Mouse (Mus musculus): Measurements from ENCODE around the gene Aqp3.
A peak's percentile ranks its signal among the peaks of the same experiment; 100 is the strongest.

- peak; percentile 74 for TF ChIP-seq EP300 (IDR thresholded peaks at IDR 0.05; ENCODE audit: low read depth)
- no peak for TF ChIP-seq CTCF (IDR thresholded peaks at IDR 0.05; ENCODE audit: low read depth)
Observed at GRCm38 (mm10) chr4:41133529-41134291, 35.7 kb upstream of the Aqp3 start.

Measured in liver, embryonic 14.5 days (tissue).